Mouse (Mus musculus) stomach, adult 2 months (tissue): ENCODE data around the gene C7. TPM values are rescaled to one million over a fixed set of nuclear protein-coding genes. Genes with fewer than 3 reads are reported as not detected.

Experiments
- polyA plus RNA-seq: library from polyadenylated mRNA; depleted of rRNA; stranded (reverse); fragments of >200 nt; gene quantifications from 2 replicates; pipeline ENCODE4 v1.2.3, GENCODE M21; 2012; rRNA removed

Gene C7
- polyA plus RNA-seq, result 0.14 and 0.55 TPM in 2 replicates

GRCm38 (mm10) chr15:5063635-5064034, at the start of gene C7:
Gene C7 (minus strand): TSS chr15:5063740.

DNA sequence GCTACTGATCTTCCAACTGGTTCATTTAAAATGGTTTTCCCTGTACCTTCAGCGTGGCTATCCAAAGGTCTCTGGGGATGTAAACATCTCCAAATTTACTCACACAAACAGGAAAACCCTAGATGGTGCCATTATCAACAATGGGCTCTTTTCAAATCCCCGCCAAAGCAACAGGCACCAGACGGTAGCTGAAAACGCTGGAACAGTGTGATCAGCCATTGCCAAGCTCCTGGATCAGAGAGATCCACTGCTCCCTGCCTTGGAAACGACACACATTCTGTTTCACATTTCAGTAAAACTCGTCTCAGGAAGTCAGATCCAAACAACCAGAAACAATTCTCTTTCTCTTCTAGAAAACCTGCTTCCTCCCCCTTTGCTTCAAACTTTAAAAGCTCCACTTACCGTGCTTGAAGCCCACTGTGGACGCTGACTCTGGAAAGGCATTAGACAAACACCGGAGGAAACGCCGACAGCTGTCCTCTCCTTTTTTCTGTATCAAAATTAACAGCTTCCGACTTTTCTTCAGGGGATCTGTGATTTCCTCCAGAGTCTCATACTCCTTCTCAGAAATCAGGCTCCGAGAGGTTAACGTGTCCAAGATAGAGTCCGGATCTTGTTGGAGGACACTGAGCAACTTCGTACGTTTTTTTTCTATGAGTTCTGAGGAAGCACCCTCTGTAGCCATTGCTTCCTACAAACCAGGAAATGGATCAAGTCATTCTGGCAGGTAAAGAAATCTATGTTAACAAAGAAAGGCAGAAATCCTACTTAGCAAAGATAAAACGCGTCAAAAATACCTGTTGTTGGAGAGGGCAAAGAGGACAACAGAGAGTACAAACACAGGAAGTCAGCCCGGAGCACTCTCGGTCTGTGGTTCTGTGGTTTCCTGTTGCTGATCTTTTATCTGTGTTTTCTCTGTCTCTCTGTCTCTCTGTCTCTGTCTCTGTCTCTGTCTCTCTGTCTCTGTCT, 44.4 kb upstream of the C7 start, which contains the start of gene Card6:
Gene Card6 (minus strand): TSS at position 854 of the 969 bp plus-strand sequence.

Other genes with a start within 250 kb of the C7 start
- not detected in 2 replicates for gene Mroh2b, start 165.0 kb downstream of the C7 start, polyA plus RNA-seq
- gene Card6, start 44.8 kb upstream of the C7 start, polyA plus RNA-seq, result 0.59 and 0.88 TPM in 2 replicates
- 104 and 107 TPM in 2 replicates for gene Rpl37, start 52.9 kb upstream of the C7 start, polyA plus RNA-seq
- gene Prkaa1, start 80.1 kb upstream of the C7 start, polyA plus RNA-seq, result 0.46 and 0.84 TPM in 2 replicates
- 0.26 and 0.45 TPM in 2 replicates for gene Ttc33, start 121.8 kb upstream of the C7 start, polyA plus RNA-seq
- 10.3 and 14.2 TPM in 2 replicates for gene Ptger4, start 180.4 kb upstream of the C7 start, polyA plus RNA-seq